Mouse (Mus musculus) gastrocnemius, postnatal 36 days (tissue): Measurements from ENCODE around the gene Acss3. TPM values are rescaled to one million over a fixed set of nuclear protein-coding genes. Genes with fewer than 3 reads are reported as not detected.

Source experiments
- DNase-seq, 2 experiments: peaks; one replicate each; pipeline ENCODE4 v3.0.0; 2022
- intact Hi-C: fragments of 180-260 bp; cut with DNase I; formaldehyde crosslinking; loops from one replicate; pipeline ENCODE4 v1.15.1; 2025
- total RNA-seq, 2 experiments: library from RNA; stranded (reverse); gene quantifications; 2 replicates each; pipeline ENCODE4 v1.2.3; 2021

Acss3 gene
- total RNA-seq, 2 experiments from 2014 or later, result 5.6 to 5.8 TPM

- intact Hi-C loops, result no loop called here
- DNase-seq, result no peak
Measured at GRCm38 (mm10) chr10:107024254-107024653, 99.2 kb downstream of the Acss3 start.

GRCm38 (mm10) chr10:107021118-107021517 is 102.3 kb downstream of the Acss3 start:
- no peak for DNase-seq
- intact Hi-C loops, result no loop called here

- no peak for DNase-seq
- intact Hi-C loops, result no loop called here
Measured at GRCm38 (mm10) chr10:107011142-107011541, 112.3 kb downstream of the Acss3 start.

- intact Hi-C loops, result no loop called here
- DNase-seq, result no peak
Measured at GRCm38 (mm10) chr10:106998052-106998625, 125.3 kb downstream of the Acss3 start.

- DNase-seq, result no peak
- intact Hi-C loops, result no loop called here
Measured at GRCm38 (mm10) chr10:106989478-106989877, 134.0 kb downstream of the Acss3 start.

GRCm38 (mm10) chr10:106975193-106976141 is 148.0 kb downstream of the Acss3 start:
- intact Hi-C loops, result no loop called here
- DNase-seq, result no peak

- intact Hi-C loops, result no loop called here
Measured at GRCm38 (mm10) chr10:106959026-106959425, 164.4 kb downstream of the Acss3 start.

GRCm38 (mm10) chr10:106941380-106941779 is 182.1 kb downstream of the Acss3 start:
- intact Hi-C loops, result no loop called here
- DNase-seq, result no peak

More at GRCm38 (mm10) chr10:106959026-106959425, 164.4 kb downstream of the Acss3 start:
- DNase-seq, result no peak

- intact Hi-C loops, result loop anchor here (10.0 kb wide), 1 partner anchor 805 kb away; no protein-coding TSS in a partner anchor
- no peak for DNase-seq
Measured at GRCm38 (mm10) chr10:106939441-106939840, 184.0 kb downstream of the Acss3 start.

GRCm38 (mm10) chr10:106938851-106939250 is 184.6 kb downstream of the Acss3 start:
- no peak for DNase-seq
- intact Hi-C loops, result loop anchor here (10.0 kb wide), 1 partner anchor 806 kb away; no protein-coding TSS in a partner anchor

- no peak for DNase-seq
- intact Hi-C loops, result loop anchor here (10.0 kb wide), 1 partner anchor 808 kb away; no protein-coding TSS in a partner anchor
Measured at GRCm38 (mm10) chr10:106936996-106937395, 186.5 kb downstream of the Acss3 start.

- DNase-seq, result no peak
- intact Hi-C loops, result loop anchor here (5.0 to 10.0 kb wide), 2 partner anchors 455 to 812 kb away; no protein-coding TSS in a partner anchor
Measured at GRCm38 (mm10) chr10:106932571-106933073, 190.8 kb downstream of the Acss3 start.

- intact Hi-C loops, result no loop called here
- no peak for DNase-seq
Measured at GRCm38 (mm10) chr10:106928576-106929332, 194.7 kb downstream of the Acss3 start.

GRCm38 (mm10) chr10:106924798-106925197 is 198.7 kb downstream of the Acss3 start:
- intact Hi-C loops, result no loop called here
- no peak for DNase-seq

- intact Hi-C loops, result no loop called here
- DNase-seq, result no peak
Measured at GRCm38 (mm10) chr10:106924334-106924733, 199.1 kb downstream of the Acss3 start.

GRCm38 (mm10) chr10:106914822-106915221 is 208.6 kb downstream of the Acss3 start:
- intact Hi-C loops, result no loop called here
- DNase-seq, result no peak

- intact Hi-C loops, result no loop called here
- no peak for DNase-seq
Measured at GRCm38 (mm10) chr10:106914275-106914674, 209.2 kb downstream of the Acss3 start.

GRCm38 (mm10) chr10:106913032-106913431 is 210.4 kb downstream of the Acss3 start:
- intact Hi-C loops, result no loop called here
- no peak for DNase-seq

GRCm38 (mm10) chr10:106910108-106910507 is 213.4 kb downstream of the Acss3 start:
- intact Hi-C loops, result no loop called here
- DNase-seq, result no peak

GRCm38 (mm10) chr10:106896351-106896750 is 227.1 kb downstream of the Acss3 start:
- DNase-seq, result no peak
- intact Hi-C loops, result no loop called here
